Mouse (Mus musculus): Measurements from ENCODE around the gene R3hdm4.

GRCm38 (mm10) chr10:79943471-79943901 is 22.5 kb upstream of the R3hdm4 start:
- TF ChIP-seq POLR2A (IDR thresholded peaks at IDR 0.05; ENCODE audit: borderline replicate concordance, insufficient read depth, low read length), result no peak
- no peak for TF ChIP-seq CTCF (IDR thresholded peaks at IDR 0.05; ENCODE audit: borderline replicate concordance, insufficient read depth, low read depth, low read length)

Measured in cerebellum, adult 2 months (tissue).